Mouse (Mus musculus) forebrain, embryonic 13.5 days (tissue): Measurements from ENCODE around the gene Wdcp. TPM values are rescaled to one million over a fixed set of nuclear protein-coding genes. Genes with fewer than 3 reads are reported as not detected.

Experiments
- ATAC-seq: fragments of 200-750 bp; cut with Nextera tagmentation; 2 replicates; pipeline ENCODE4 v1.8.0; 2017
- H3K27ac ChIP-seq: fragments of 300-500 bp; sonication (generic); 2 replicates; pipeline ENCODE4 v1.5.1; 2015; ENCODE audit warnings: inconsistent platforms, mild to moderate bottlenecking, moderate library complexity
- H3K27me3 ChIP-seq: fragments of 300-500 bp; sonication (generic); 2 replicates; pipeline ENCODE4 v1.6.1; 2015; ENCODE audit warnings: mild to moderate bottlenecking, inconsistent platforms
- H3K36me3 ChIP-seq: fragments of 300-500 bp; sonication (generic); 2 replicates; pipeline ENCODE4 v1.6.1; 2015; ENCODE audit warnings: mild to moderate bottlenecking, inconsistent platforms; ENCODE audit not compliant: poor library complexity, severe bottlenecking
- H3K4me1 ChIP-seq: fragments of 300-500 bp; sonication (generic); 2 replicates; pipeline ENCODE4 v1.6.1; 2015; ENCODE audit warnings: inconsistent platforms
- H3K4me2 ChIP-seq: fragments of 300-500 bp; sonication (generic); 2 replicates; pipeline ENCODE4 v1.6.1; 2015; ENCODE audit warnings: inconsistent platforms, mild to moderate bottlenecking, moderate library complexity
- H3K4me3 ChIP-seq: fragments of 300-500 bp; sonication (generic); 2 replicates; pipeline ENCODE4 v1.5.1; 2015; ENCODE audit warnings: mild to moderate bottlenecking, inconsistent platforms
- H3K9ac ChIP-seq: fragments of 300-500 bp; sonication (generic); 2 replicates; pipeline ENCODE4 v1.6.1; 2015; ENCODE audit warnings: mild to moderate bottlenecking, inconsistent platforms
- H3K9me3 ChIP-seq: fragments of 300-500 bp; sonication (generic); replicated peaks from 2 replicates; pipeline ENCODE4 v1.6.1; 2016; ENCODE audit warnings: inconsistent platforms
- WGBS: fragments of 180-500 bp; shearing (Covaris S2); methylation state at CpG from one replicate; pipeline ENCODE4 v1.1.7; 2015; 5-methylcytosine and 5-hydroxymethylcytosine counted together
- polyA plus RNA-seq: library from polyadenylated mRNA; unstranded; fragments of >200 nt; fragmentation: Nextera tagmentation; extraction: Ambion mirVana; gene quantifications from 2 replicates; pipeline ENCODE4 v1.2.1, GENCODE M21; 2015

Wdcp gene
- polyA plus RNA-seq, 1 experiment from 2014 or later = 21.5 TPM

- Histone ChIP-seq H3K4me2 (peak within 1 kb of the TSS; percentile 94), H3K9me3 (no peaks in the 10 kb centered on the region), H3K36me3 (no peaks in the 10 kb centered on the region), H3K4me1 (peaks cover 13% of the 10 kb centered on the region), H3K4me3 (peak within 1 kb of the TSS; percentile 75), H3K27me3 (peaks cover 21% of the 10 kb centered on the region), H3K27ac (no peak within 1 kb of the TSS), H3K9ac (peak within 1 kb of the TSS; percentile 78)
- WGBS = under 1% methylated on average over 35 of the region's 37 CpGs
- ATAC-seq = peak; percentile 67
Observed at GRCm38 (mm10) chr12:4841392-4841887, 1.7 kb upstream of the Wdcp start, which contains the start of gene Fkbp1b. Gene Fkbp1b (minus strand): TSS chr12:4841591.

- no peak for ATAC-seq
- Histone ChIP-seq H3K27ac (no peak overlapping the region), H3K9me3 (no peaks in the 10 kb centered on the region), H3K27me3 (peaks cover 21% of the 10 kb centered on the region), H3K4me3 (no peak overlapping the region), H3K4me1 (peaks cover 13% of the 10 kb centered on the region), H3K9ac (no peak overlapping the region), H3K4me2 (no peak overlapping the region), H3K36me3 (no peaks in the 10 kb centered on the region)
- WGBS = 86% methylated on average over 8 of the region's 8 CpGs
Observed at GRCm38 (mm10) chr12:4842456-4842855, 647 bp upstream of the Wdcp start.

GRCm38 (mm10) chr12:4843741-4844140, 638 bp downstream of the Wdcp start:
- Histone ChIP-seq H3K36me3 (no peaks in the 10 kb centered on the region), H3K27me3 (peaks cover 21% of the 10 kb centered on the region), H3K4me3 (peak overlapping the region; percentile 69), H3K4me2 (peak overlapping the region; percentile 76), H3K9ac (peak overlapping the region; percentile 65), H3K4me1 (peaks cover 13% of the 10 kb centered on the region), H3K27ac (no peak overlapping the region), H3K9me3 (no peaks in the 10 kb centered on the region)
- under 1% methylated on average over 12 of the region's 12 CpGs for WGBS
- ATAC-seq = 0 out of 2 replicates have a peak, but pooled peaks have one; percentile 37

- H3K4me2 ChIP-seq = no peak overlapping the region
Observed at GRCm38 (mm10) chr12:4856160-4856559, 13.1 kb downstream of the Wdcp start.

GRCm38 (mm10) chr12:4856834-4857233, 13.7 kb downstream of the Wdcp start:
- H3K27me3 ChIP-seq = no peaks in the 10 kb centered on the region
- no peak overlapping the region for H3K4me2 ChIP-seq
- no peak overlapping the region for H3K9ac ChIP-seq
- H3K36me3 ChIP-seq = peaks cover 29% of the 10 kb centered on the region
- no peaks in the 10 kb centered on the region for H3K4me1 ChIP-seq
- H3K9me3 ChIP-seq = 0 out of 2 replicates have a peak, but pooled peaks cover 3% of the 10 kb centered on the region
- WGBS = 98% methylated on average over 2 of the region's 2 CpGs
- H3K4me3 ChIP-seq = no peak overlapping the region
- H3K27ac ChIP-seq = no peak overlapping the region
- no peak for ATAC-seq

More at GRCm38 (mm10) chr12:4856160-4856559, 13.1 kb downstream of the Wdcp start:
- Histone ChIP-seq H3K9me3 (0 out of 2 replicates have a peak, but pooled peaks cover 3% of the 10 kb centered on the region), H3K36me3 (peaks cover 35% of the 10 kb centered on the region), H3K4me3 (no peak overlapping the region), H3K27ac (no peak overlapping the region), H3K4me1 (no peaks in the 10 kb centered on the region), H3K27me3 (no peaks in the 10 kb centered on the region), H3K9ac (no peak overlapping the region)
- ATAC-seq = no peak
- 95% methylated on average over 5 of the region's 5 CpGs for WGBS

GRCm38 (mm10) chr12:4859241-4859914, 16.3 kb downstream of the Wdcp start:
- H3K36me3 ChIP-seq = peaks cover 22% of the 10 kb centered on the region
- 72% methylated on average over 11 of the region's 11 CpGs for WGBS
- no peak overlapping the region for H3K27ac ChIP-seq
- no peak overlapping the region for H3K9ac ChIP-seq
- no peaks in the 10 kb centered on the region for H3K27me3 ChIP-seq
- H3K4me3 ChIP-seq = no peak overlapping the region
- peaks cover 9% of the 10 kb centered on the region; the same call in 1 of the 2 replicates for H3K4me1 ChIP-seq
- H3K4me2 ChIP-seq = no peak overlapping the region
- H3K9me3 ChIP-seq = 0 out of 2 replicates have a peak, but pooled peaks cover 3% of the 10 kb centered on the region
- no peak for ATAC-seq

- Histone ChIP-seq H3K9ac (no peak overlapping the region), H3K9me3 (no peaks in the 10 kb centered on the region), H3K4me2 (no peak overlapping the region), H3K27me3 (no peaks in the 10 kb centered on the region), H3K4me3 (no peak overlapping the region), H3K27ac (no peak overlapping the region), H3K36me3 (0 out of 2 replicates have a peak, but pooled peaks cover under 1% of the 10 kb centered on the region), H3K4me1 (peaks cover 9% of the 10 kb centered on the region; the same call in 1 of the 2 replicates)
- ATAC-seq = no peak
- 89% methylated on average over 4 of the region's 4 CpGs for WGBS
Observed at GRCm38 (mm10) chr12:4862672-4863071, 19.6 kb downstream of the Wdcp start.

- Histone ChIP-seq H3K4me1 (peaks cover 9% of the 10 kb centered on the region; the same call in 1 of the 2 replicates), H3K9me3 (no peaks in the 10 kb centered on the region)
Observed at GRCm38 (mm10) chr12:4863654-4864337, 20.7 kb downstream of the Wdcp start.

GRCm38 (mm10) chr12:4864338-4864690, 21.2 kb downstream of the Wdcp start:
- no peak overlapping the region for H3K9ac ChIP-seq
- no peak for ATAC-seq
- H3K9me3 ChIP-seq = no peaks in the 10 kb centered on the region
- H3K4me3 ChIP-seq = no peak overlapping the region
- peaks cover 9% of the 10 kb centered on the region; the same call in 1 of the 2 replicates for H3K4me1 ChIP-seq
- H3K27me3 ChIP-seq = no peaks in the 10 kb centered on the region
- 83% methylated on average over 4 of the region's 4 CpGs for WGBS
- no peak overlapping the region for H3K27ac ChIP-seq
- no peaks in the 10 kb centered on the region for H3K36me3 ChIP-seq
- H3K4me2 ChIP-seq = no peak overlapping the region

More at GRCm38 (mm10) chr12:4863654-4864337, 20.7 kb downstream of the Wdcp start:
- Histone ChIP-seq H3K4me2 (no peak overlapping the region), H3K27ac (no peak overlapping the region), H3K4me3 (no peak overlapping the region), H3K36me3 (no peaks in the 10 kb centered on the region), H3K27me3 (no peaks in the 10 kb centered on the region), H3K9ac (no peak overlapping the region)
- 72% methylated on average over 4 of the region's 4 CpGs for WGBS
- no peak for ATAC-seq

- Histone ChIP-seq H3K9me3 (no peaks in the 10 kb centered on the region), H3K27ac (no peak overlapping the region), H3K36me3 (no peaks in the 10 kb centered on the region), H3K4me1 (peaks cover 7% of the 10 kb centered on the region), H3K4me2 (no peak overlapping the region), H3K27me3 (peaks cover 10% of the 10 kb centered on the region; the same call in 1 of the 2 replicates), H3K9ac (no peak overlapping the region), H3K4me3 (no peak overlapping the region)
- 79% methylated on average over 8 of the region's 8 CpGs for WGBS
- no peak for ATAC-seq
Observed at GRCm38 (mm10) chr12:4868924-4869323, 25.8 kb downstream of the Wdcp start.

- H3K9ac ChIP-seq = no peak overlapping the region
- no peaks in the 10 kb centered on the region for H3K36me3 ChIP-seq
- 87% methylated on average over 5 of the region's 5 CpGs for WGBS
- no peak overlapping the region for H3K4me2 ChIP-seq
- no peak for ATAC-seq
- H3K27me3 ChIP-seq = peaks cover 10% of the 10 kb centered on the region; the same call in 1 of the 2 replicates
- H3K4me1 ChIP-seq = peaks cover 12% of the 10 kb centered on the region
- H3K4me3 ChIP-seq = no peak overlapping the region
- no peaks in the 10 kb centered on the region for H3K9me3 ChIP-seq
- no peak overlapping the region for H3K27ac ChIP-seq
Observed at GRCm38 (mm10) chr12:4871260-4871659, 28.2 kb downstream of the Wdcp start.

GRCm38 (mm10) chr12:4872273-4872672, 29.2 kb downstream of the Wdcp start:
- Histone ChIP-seq H3K9me3 (no peaks in the 10 kb centered on the region), H3K4me3 (no peak overlapping the region), H3K4me1 (peaks cover 12% of the 10 kb centered on the region), H3K4me2 (no peak overlapping the region), H3K27ac (no peak overlapping the region), H3K9ac (no peak overlapping the region), H3K36me3 (no peaks in the 10 kb centered on the region), H3K27me3 (peaks cover 10% of the 10 kb centered on the region; the same call in 1 of the 2 replicates)
- 56% methylated on average over 4 of the region's 4 CpGs for WGBS
- ATAC-seq = no peak
